Mouse (Mus musculus) kidney, adult 18-20 months (tissue): ENCODE data around the gene H2afy.

Experiments used
- DNase-seq: peaks from one replicate; pipeline ENCODE4 v3.0.0; 2021

The H2afy gene

DNA sequence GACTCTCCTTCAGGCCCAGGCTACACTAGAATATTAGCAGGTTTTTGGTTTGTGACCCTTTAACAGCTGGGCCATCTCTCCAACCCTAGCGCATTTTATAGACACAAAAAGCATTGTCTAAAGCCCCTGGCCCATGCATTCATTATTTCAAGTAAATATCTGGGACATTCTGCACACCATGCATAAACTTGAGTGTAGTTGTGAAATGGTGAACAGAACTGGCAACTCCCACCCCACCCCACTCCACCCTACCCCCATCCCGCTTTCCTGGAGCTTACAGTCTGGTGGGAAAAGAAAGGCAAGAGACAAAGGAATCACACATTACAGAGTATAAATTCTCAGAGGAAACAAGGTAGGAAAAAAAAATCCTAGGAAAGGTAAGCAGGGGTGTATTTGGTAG is at the start of gene H2afy:
Gene H2afy, minus strand, starts transcription at position 162 of the 400 bp plus-strand sequence.
- no peak for DNase-seq

GRCm38 (mm10) chr13:56183687-56184086 is 47.5 kb upstream of the H2afy start:
- no peak for DNase-seq

GRCm38 (mm10) chr13:56181424-56181823 is 45.3 kb upstream of the H2afy start:
- DNase-seq: no peak

GRCm38 (mm10) chr13:56178416-56179035 is 42.4 kb upstream of the H2afy start, which contains the start of gene Tifab:
Gene Tifab, minus strand, starts transcription at chr13:56178885.
- DNase-seq: no peak

DNA sequence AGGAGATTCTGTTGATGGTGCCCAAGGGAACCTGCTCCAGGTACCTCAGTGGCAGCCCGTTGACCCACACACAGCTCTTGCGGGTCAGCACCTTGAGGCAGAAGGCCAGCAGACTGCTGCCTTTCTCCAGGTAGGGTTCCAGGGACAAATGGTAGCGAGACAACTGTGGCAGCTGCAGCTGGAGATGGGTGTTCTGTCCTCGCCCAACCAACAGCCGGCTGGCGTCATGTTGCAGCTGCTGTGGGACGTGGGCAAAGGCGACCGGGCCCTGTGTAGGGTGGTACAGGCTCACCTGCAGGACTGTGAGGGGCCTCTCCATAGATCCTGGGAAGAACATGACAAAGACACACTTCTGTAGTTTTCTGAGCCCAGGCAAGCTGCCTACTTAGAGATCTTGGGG is 40.1 kb upstream of the H2afy start:
- no peak for DNase-seq

- no peak for DNase-seq
These were observed 39.7 kb upstream of the H2afy start for GRCm38 (mm10) chr13:56175848-56176247.

- DNase-seq: no peak
These were observed 36.9 kb upstream of the H2afy start for GRCm38 (mm10) chr13:56172901-56173545.

DNA sequence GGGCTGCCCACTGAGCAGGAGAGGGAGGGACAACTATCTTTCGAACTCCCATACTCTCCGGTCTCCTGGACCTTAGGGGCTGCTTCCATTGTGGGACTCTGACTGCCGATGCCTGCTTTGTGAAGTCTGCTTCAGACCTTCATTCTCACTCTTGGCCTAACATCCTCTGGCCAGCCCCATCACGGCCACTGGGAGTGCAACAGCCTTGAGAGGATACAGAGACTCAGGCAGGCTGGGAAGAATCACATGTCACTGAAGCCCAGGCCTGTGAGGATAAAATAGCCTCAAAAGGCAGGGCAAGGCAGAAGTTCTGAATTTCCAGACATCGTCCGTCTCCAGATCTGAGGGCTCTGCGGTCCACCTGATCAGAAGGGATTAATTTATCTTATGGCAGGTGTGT is 35.9 kb upstream of the H2afy start:
- no peak for DNase-seq

DNA sequence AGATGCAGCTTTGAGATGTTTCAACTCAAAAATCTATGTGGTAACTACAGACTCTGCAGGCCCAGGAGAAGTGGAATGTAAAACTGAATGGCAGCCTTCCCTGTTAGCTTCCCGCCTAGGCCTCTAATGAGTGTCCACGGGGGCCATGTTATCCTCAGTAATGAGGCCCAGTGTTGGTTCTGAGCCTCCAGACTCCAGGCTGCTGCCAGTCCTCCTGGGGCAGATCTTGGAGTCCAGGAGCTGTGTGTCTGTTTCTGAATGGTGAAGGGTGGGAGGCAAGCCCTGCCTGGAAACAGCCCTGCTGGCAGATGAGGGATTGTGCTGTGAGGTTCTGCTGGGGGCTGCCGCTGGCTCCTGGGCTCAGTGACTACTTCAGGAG is 32.2 kb upstream of the H2afy start:
- no peak for DNase-seq

GRCm38 (mm10) chr13:56167446-56168402 is 31.6 kb upstream of the H2afy start:
- no peak for DNase-seq

- DNase-seq: no peak
These were observed 29.4 kb upstream of the H2afy start for GRCm38 (mm10) chr13:56165561-56165960.

DNA sequence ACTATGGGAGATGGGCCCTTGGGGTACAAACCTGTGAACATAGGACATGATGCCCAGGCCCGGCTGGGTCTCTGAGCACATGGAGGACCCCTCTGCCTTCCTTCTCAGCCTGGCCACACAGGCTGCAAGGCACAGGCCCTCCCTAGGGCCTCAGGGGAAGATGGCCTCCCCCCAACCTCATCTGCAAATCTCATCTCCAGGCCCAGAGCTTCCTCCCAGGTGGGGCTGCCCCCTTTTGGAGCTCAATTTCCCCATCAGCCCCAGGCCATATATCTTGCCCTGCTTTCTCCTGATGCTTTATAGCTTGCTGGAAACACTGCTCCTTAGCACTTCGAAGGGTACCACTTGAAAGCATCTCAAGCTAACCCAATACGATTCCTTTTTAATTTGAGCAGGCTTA is 28.2 kb upstream of the H2afy start:
- DNase-seq: no peak

DNA sequence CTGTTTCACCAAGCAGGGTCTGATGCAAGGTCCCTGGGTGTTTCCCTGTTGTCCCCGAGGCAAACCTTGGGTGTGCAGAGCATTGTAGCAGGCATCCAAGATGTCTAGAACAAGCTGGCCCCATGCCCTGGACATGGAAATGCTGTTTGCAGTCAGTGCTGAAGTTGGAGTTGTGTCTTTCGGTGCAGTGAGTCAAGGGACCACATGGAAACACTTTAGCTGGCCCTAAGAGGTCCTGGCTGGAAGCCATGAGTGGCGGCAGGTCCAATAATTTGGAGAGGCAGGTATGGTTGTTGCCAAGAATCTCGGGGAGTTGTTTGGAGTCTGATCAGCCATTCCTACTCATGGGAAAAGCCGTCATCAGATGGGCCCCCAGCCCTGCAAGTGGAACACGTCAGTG is 27.6 kb upstream of the H2afy start:
- DNase-seq: no peak

GRCm38 (mm10) chr13:56162859-56163258 is 26.7 kb upstream of the H2afy start:
- no peak for DNase-seq

DNA sequence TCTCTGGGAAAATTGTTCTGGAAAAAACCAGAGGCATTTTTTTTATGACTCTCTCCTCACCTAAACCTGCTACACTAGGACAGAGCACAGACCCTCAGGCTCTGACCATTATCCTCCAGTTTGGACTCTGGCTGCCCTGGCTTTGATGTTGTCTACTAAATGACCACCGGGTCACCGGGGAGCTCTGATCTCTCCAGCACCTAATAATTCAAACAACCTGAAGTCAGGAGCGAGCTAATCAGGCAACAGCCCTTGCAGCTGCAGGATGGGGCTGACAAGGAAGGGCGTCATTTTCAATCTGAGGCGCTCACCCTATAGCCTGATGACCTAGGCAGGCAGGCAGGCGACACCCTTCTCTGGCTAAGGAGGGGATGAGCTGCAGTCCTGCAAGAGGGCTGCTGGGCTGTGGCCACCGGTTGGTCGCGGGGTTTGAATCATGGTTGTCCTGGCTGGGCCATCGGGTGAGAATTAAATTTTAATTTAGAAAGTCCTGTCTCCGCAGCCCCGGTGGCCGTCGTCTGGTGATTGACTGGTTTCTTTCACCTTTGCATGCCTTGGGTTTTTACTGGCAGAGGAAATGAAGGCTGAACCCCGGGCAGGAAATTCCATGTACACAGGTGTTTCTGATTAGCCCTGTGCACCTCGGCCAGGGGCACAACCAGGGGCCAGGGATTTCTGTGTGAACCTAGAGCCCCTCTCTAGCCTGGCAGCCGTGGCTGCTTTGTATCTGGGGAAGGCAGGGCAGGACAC is 23.6 kb upstream of the H2afy start:
- no peak for DNase-seq

DNA sequence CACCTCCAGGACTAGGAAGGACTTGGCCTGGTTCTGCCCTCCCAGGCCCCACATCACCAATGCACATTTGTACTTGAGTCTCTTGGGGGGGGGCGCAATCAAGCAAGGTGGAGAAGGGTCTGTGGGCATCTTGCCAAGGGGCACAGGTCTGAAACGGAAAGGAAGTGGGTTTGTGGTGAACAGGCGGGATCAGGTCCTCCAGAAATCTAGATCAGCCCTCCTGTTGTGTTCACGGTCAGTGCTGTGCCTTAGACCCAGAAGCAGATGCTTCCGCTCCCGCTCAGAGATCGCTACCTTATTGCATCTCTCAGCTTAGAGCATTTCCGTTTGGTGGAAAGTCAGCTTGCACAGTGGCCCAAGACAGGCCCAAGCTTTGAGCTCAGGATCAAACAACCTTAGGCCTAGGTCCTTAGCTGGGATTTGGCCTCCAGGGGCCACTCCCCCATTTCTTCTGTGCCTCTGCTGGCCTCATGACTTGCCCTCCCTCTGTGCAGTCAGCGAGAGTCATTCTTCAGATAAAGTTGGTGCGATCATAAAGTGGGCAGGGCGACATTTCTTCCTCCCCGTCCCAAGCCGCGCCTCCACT is 22.9 kb upstream of the H2afy start:
- no peak for DNase-seq

GRCm38 (mm10) chr13:56155671-56156070 is 19.5 kb upstream of the H2afy start:
- DNase-seq: no peak

GRCm38 (mm10) chr13:56155048-56155447 is 18.9 kb upstream of the H2afy start:
- DNase-seq: no peak

DNA sequence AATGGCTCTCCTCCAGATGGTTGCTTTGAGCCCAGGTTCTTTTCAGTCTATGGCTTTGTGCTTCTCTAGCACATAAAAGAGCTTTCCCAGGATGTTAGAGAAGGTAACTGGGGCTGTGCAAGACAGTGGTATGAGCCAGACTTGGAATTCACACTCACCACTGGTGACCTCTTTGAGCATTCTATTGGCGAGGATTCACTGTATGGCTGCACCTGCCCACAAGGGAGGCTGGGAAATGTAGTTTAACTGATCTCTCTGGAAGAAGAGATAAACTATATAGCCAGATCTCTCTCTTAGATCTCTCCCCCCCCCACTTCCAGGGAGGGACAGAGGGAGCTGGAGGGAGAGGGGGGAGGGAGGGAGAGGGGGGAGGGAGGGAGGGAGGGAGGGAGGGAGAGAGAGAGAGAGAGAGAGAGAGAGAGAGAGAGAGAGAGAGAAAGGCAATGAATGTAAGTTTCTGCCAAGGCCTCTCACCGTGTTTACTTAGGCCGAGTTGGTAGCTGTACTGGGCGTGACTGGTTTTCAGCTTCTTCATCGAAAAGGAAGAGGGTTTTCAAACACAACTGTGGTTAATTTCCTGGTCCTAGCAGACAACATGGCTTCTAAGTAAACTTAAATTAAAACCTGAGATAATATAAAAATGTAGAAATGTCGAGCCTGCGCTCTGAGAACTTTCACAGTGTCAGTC is 16.8 kb upstream of the H2afy start:
- no peak for DNase-seq

GRCm38 (mm10) chr13:56151404-56152226 is 15.5 kb upstream of the H2afy start:
- peak; percentile 60 for DNase-seq

DNA sequence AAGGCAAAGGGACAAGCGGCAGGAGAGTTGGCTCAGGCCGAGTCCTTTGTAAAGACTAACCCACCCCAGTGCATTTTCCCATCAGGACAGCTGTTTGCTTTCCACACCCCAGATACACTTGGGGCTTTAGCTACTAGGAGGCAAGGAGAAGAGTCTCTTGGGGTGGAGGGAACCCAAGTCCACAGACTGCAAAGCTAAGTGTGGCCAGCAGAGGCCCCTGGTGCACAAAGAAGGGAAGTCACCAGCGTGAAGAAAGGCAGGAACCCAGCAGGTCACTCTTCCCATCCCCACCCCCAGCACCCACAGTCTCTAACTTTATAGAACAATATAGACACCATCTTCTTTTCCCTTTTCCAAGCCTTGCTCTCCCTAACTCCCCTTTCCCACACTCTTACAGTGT is 9.4 kb upstream of the H2afy start:
- peak; percentile 27 for DNase-seq
